Mouse (Mus musculus): ENCODE data around the gene Tpte. TPM values are rescaled to one million over a fixed set of nuclear protein-coding genes. Genes with fewer than 3 reads are reported as not detected.
"Not testable (repeated sequence)": the region's sequence is repeated elsewhere in the genome, so short reads cannot be mapped to it uniquely, and the experiment has no call there.

The Tpte gene
- total RNA-seq (2021), result not detected

DNA sequence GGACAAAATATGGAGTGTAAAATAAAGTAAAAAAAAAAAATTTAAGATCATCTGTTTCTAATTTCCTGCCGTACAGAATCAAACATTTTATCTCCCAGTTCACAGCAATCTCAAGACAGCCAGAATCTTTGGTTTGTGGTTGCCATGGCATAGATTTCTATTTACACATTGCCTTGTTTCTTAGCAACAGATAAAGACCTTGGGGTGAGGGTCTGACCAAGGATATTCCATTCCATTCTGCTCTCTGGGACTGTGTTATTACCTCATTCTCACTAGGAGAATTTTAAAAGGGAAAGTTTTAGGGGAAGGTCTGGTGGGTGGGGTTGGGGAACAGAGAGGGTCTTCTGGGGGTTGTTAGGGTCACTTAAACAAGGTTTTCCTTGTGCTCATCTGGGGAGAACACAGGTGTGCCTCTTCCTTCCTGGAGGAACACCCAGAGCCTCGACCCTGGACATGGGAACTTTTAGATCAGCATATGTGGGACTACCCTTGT is at the start of gene Tpte:
Gene Tpte, plus strand, starts transcription at position 443 of the 493 bp plus-strand sequence.
- intact Hi-C loops (cut with DNase I), result no loop called here
- DNase-seq (ENCODE audit: extremely low spot score in 1 of 2, low spot score in 2 of 2), result no peak

GRCm38 (mm10) chr8:22242986-22243385 is 40.3 kb upstream of the Tpte start:
- DNase-seq (ENCODE audit: extremely low spot score in 1 of 2, low spot score in 2 of 2), result no peak
- intact Hi-C loops (cut with DNase I), result no loop called here

DNA sequence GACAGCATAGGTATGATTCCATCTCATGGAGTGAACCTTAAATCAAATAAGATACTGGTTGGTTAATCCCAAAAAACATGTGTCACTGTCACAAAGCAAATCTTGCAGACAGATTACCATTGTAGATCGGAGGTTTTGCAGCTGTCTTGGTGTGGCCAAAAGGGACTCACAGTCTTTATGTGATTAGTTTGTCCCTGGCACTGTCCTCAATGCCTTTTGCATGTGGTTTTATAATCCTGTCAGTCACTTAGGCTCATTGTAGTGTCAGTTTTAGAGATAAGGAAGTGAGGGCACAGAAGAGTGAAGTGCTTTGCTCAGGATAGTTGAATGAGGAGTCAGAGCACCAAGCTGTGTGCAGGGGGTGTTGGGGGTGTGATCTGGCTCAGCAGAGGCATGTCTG is 37.6 kb upstream of the Tpte start:
- intact Hi-C loops (cut with DNase I), result no loop called here
- DNase-seq (ENCODE audit: extremely low spot score in 1 of 2, low spot score in 2 of 2), result no peak

GRCm38 (mm10) chr8:22247956-22248355 is 35.3 kb upstream of the Tpte start:
- intact Hi-C loops (cut with DNase I), result no loop called here
- no peak for DNase-seq (ENCODE audit: extremely low spot score in 1 of 2, low spot score in 2 of 2)

- intact Hi-C loops (cut with DNase I), result no loop called here
- DNase-seq (ENCODE audit: extremely low spot score in 1 of 2, low spot score in 2 of 2), result no peak
These were observed 34.2 kb upstream of the Tpte start for GRCm38 (mm10) chr8:22249080-22249479.

- DNase-seq (ENCODE audit: extremely low spot score in 1 of 2, low spot score in 2 of 2), result peak in 1 of 2 experiments; percentile 59
- intact Hi-C loops (cut with DNase I), result no loop called here
These were observed 24.2 kb upstream of the Tpte start for GRCm38 (mm10) chr8:22258946-22259450.

DNA sequence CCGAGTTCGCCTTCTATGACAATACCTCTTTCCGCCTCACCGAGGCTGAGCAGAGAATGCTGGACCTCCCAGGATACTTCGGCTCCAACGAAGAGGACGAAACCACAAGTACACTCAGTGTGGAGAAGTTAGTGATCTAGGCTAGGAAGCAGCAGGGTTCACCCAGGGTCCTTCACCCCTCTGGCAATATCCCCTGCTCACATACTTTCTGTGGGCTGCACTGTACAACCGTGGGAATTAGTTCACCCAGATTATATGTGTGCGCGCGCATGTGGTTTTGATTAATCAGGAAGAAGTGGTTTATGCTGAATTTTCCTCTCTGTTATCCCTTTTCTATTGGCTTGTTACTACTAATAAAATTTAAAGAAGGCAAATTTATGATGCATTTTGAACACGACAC is 23.7 kb upstream of the Tpte start:
- peak in 1 of 2 experiments; percentile 51 for DNase-seq (ENCODE audit: extremely low spot score in 1 of 2, low spot score in 2 of 2)
- intact Hi-C loops (cut with DNase I), result no loop called here

DNA sequence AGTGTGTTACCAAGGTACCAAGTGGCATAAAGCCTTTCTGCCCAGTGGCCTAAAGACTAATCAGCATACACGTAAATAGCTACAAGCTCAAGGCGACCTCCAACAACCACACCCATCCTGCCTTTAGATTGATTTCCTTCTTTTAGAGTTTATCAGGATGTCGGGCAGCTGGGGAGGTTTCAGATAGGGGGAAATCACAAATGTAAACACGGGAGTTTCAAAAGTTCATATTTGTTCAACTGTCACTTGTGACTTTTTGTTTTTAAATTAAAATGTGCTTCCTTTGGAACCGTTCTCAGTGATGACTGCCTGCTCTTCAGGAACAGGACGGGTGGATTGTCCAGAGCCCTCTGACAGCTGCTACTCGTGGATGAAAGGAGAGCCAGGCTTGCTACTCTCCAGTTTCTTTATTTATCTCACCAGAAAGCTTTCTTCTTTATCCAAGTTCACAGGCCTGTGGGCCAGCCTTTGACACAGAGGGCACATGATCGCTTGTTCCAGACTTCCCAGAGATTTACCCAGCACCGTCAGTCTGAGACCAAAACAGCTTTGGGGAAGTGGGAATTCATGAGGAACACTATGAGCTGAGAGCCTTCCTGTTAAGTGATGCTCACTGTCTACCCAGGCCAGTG is 23.0 kb upstream of the Tpte start:
- peak in 1 of 2 experiments; percentile 62 for DNase-seq (ENCODE audit: extremely low spot score in 1 of 2, low spot score in 2 of 2)
- intact Hi-C loops (cut with DNase I), result loop anchor here (2.0 kb wide), 1 partner anchor 67 kb away; the partner anchor contains the start of gene Vps36

- no peak for DNase-seq (ENCODE audit: extremely low spot score in 1 of 2, low spot score in 2 of 2)
- intact Hi-C loops (cut with DNase I), result no loop called here
These were observed 21.0 kb upstream of the Tpte start for GRCm38 (mm10) chr8:22262267-22262666.

DNA sequence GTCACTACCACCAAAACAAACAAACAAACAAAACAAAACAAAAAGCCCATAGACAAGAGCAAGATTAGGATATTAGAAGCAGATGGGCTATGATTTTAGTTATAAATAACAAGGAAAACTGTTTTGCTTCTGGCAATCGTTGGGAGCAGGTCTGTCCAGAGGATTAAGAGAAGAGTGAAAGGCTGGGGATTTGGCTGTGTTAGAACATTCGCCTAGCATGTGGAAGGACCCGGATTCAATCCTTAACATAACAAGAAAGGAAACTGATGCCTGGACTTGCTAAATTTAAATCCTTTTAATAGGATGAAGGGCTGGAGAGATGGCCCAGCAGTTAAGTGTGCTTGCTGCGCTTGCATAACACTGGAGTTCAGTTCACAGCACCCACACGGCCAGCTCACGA is 18.9 kb upstream of the Tpte start:
- DNase-seq (ENCODE audit: extremely low spot score in 1 of 2, low spot score in 2 of 2), result no peak
- intact Hi-C loops (cut with DNase I), result no loop called here

DNA sequence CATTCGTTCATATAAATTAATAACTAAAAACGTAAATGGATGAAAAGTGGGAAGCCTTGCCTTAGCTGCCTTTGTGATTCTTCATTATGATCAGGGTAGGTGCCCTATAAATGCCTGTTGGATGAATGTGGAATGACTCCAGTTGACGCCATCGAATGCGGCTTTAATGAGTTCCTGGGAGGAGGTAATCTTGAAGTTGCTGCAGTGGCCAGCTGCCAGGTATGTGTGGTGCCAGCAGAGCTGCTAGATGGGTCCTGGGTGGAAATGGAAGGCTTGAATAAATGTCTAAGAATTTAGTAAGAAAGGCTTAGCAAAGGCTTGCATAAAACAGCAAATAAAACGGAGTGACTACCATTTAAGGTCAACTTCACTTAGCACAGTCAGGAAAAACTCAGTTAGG is 18.5 kb upstream of the Tpte start:
- intact Hi-C loops (cut with DNase I), result no loop called here
- DNase-seq (ENCODE audit: extremely low spot score in 1 of 2, low spot score in 2 of 2), result no peak

DNA sequence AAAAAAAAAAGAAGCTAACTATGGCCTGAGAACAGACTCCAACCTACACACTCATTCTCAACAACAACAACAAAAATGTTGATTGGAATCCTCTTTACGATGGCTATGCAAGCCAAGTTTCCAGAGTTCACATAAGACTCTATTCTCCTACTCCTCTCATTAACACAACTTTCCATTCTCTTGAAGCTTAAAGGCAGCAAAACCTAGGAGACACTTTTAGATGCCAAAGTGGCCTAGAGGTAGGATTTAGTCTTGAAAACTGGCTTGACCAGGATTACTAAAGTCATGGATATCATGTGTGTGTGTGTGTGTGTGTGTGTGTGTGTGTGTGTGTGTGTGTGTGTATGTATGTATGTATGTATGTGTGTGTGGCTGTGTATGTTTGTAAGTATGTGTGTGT is 18.0 kb upstream of the Tpte start:
- no peak for DNase-seq (ENCODE audit: extremely low spot score in 1 of 2, low spot score in 2 of 2)
- intact Hi-C loops (cut with DNase I), result no loop called here

DNA sequence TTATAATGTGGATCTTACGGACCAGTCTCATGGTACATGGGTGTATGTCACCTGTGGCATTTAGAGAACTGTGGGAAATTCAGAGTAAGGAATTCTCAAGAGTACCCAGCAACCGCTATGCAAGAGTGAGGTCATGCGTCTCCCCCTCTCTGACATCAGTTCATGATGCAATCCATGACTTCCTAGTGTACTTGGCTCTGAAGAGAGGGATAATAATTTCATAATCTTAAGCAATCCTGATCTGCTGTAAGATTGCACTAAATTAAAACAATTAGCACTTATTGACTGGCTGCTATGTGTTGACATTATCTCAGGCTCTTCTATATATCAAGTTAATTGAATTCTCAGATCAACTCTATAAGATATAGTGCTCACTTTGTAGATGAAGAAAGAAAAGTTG is 16.4 kb upstream of the Tpte start:
- intact Hi-C loops (cut with DNase I), result no loop called here
- no peak for DNase-seq (ENCODE audit: extremely low spot score in 1 of 2, low spot score in 2 of 2)

- intact Hi-C loops (cut with DNase I), result no loop called here
- no peak for DNase-seq (ENCODE audit: extremely low spot score in 1 of 2, low spot score in 2 of 2)
These were observed 10.1 kb upstream of the Tpte start for GRCm38 (mm10) chr8:22273142-22273541.

- intact Hi-C loops (cut with DNase I), result no loop called here
These were observed 8.6 kb upstream of the Tpte start for GRCm38 (mm10) chr8:22274641-22275040.

GRCm38 (mm10) chr8:22302326-22302725 is 19.1 kb downstream of the Tpte start:
- DNase-seq (ENCODE audit: extremely low spot score in 1 of 2, low spot score in 2 of 2), result no peak
- intact Hi-C loops (cut with DNase I), result no loop called here

More at GRCm38 (mm10) chr8:22274641-22275040, 8.6 kb upstream of the Tpte start:
- DNase-seq (ENCODE audit: extremely low spot score in 1 of 2, low spot score in 2 of 2), result no peak

DNA sequence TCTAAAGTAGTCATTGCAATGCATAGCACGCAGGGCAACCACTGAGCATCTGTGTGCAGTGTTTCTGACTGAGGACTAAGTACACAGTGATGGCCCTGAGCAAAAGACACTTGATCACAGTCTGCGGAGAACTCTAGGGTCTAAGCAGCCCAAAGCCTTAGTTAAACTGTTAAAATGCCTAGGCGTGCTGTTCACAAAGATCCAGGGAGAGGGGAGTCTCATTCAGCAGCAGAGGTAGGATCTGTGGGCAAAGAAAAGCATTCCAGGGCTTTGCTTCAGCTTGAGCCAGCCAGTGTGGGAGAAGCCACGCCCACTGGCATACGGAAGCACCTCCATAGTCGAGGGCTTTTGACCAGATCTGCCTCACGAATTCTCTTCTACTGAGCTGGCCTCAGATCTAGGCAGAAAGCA is 19.7 kb downstream of the Tpte start:
- intact Hi-C loops (cut with DNase I), result no loop called here
- DNase-seq (ENCODE audit: extremely low spot score in 1 of 2, low spot score in 2 of 2), result peak in 1 of 2 experiments; percentile 26

GRCm38 (mm10) chr8:22304045-22304444 is 20.8 kb downstream of the Tpte start:
- intact Hi-C loops (cut with DNase I), result not testable (repeated sequence)
- peak in 1 of 2 experiments; percentile 25 for DNase-seq (ENCODE audit: extremely low spot score in 1 of 2, low spot score in 2 of 2)

- intact Hi-C loops (cut with DNase I), result no loop called here
- no peak for DNase-seq (ENCODE audit: extremely low spot score in 1 of 2, low spot score in 2 of 2)
These were observed 23.8 kb downstream of the Tpte start for GRCm38 (mm10) chr8:22306999-22307398.

DNA sequence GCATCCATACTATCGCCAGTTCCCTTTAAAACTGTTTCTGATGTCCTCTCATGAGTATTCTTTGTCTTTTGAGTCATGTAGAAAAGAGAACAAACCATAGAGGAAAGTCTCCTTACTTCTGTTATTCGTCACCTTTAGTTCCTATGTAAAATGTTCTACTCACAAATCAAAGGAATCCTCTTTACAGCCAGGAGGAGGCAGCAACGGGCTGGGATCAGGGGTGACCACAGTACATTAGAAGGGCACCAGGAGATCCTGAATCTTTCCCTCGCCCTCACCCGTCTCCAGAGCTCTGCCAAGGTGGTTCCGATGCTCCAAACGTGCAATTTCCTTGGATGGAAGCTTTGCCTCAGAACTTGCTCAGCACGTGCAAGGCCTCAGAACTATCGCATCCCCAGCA is 28.2 kb downstream of the Tpte start:
- DNase-seq (ENCODE audit: extremely low spot score in 1 of 2, low spot score in 2 of 2), result no peak
- intact Hi-C loops (cut with DNase I), result no loop called here

GRCm38 (mm10) chr8:22335426-22335825 is 52.2 kb downstream of the Tpte start:
- intact Hi-C loops (cut with DNase I), result no loop called here
- DNase-seq (ENCODE audit: extremely low spot score in 1 of 2, low spot score in 2 of 2), result no peak

Data from left cerebral cortex, postnatal 10 days (tissue).